ENCODE assay signal across 8 mouse cellular contexts in the genomic region with DNA sequence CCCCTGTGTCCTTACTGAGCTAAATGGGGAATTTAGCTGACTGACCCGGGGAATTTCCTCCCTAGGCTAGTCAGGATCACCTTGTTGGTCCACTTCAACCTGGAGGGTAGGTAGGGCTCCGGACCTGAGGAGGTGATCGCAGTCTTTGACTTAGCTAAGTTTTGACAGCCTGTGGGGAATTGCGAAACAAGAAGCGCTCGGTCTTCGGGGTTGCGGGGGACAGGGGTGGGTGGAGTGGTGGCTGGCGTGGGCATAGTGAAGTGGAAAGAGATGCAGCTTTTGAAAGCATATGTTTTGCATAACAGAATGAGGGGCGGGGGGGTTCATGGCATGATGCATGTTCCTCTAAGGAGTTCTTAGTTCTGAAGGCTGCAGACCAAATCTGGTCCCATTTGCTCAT. TPM values are rescaled to one million over a fixed set of nuclear protein-coding genes. Genes with fewer than 3 reads are reported as not detected.
DNase-seq lines count a peak whose midpoint lies in the region; ATAC-seq and TF ChIP-seq lines count a peak whose summit lies in the region.

No protein-coding gene starts in this region.

- ATAC-seq in hindbrain, embryonic 16.5 days: no peak

- H3K9me3 ChIP-seq in hindbrain, embryonic 16.5 days (ENCODE audit: control insufficient read depth, low read length): no peaks in the 10 kb centered on the region

- peak overlapping the region; percentile 89 for H3K9ac ChIP-seq in hindbrain, embryonic 16.5 days (ENCODE audit: low read depth, low read length)

- H3K4me1 ChIP-seq in embryonic fibroblast, embryonic 13.5 days (ENCODE audit: control insufficient read depth, insufficient read depth, low read length): peaks cover 4% of the 10 kb centered on the region; the same call in 1 of the 2 replicates
- peaks cover 10% of the 10 kb centered on the region for H3K4me1 ChIP-seq in hindbrain, embryonic 16.5 days (ENCODE audit: control insufficient read depth, insufficient read depth, low read depth, low read length)

- peak; percentile 31 for DNase-seq in adrenal gland, postnatal 10 days
- DNase-seq in adrenal gland, adult 2 months: no peak
- DNase-seq in 416B (ENCODE audit: low read depth): peak; percentile 50
- DNase-seq in lung, postnatal 10 days: peak; percentile 33
- peak; percentile 72 for DNase-seq in splenic B cell, adult 2 months (ENCODE audit: low read depth, low spot score)
- no peak for DNase-seq in right cerebral cortex, postnatal 25 days

- WGBS in hindbrain, embryonic 16.5 days: 5% methylated on average over 10 of the region's 10 CpGs

- no peak for TF ChIP-seq CTCF in embryonic fibroblast, embryonic 13.5 days (IDR thresholded peaks at IDR 0.05; ENCODE audit: borderline replicate concordance, insufficient read depth, low read length)

- peaks cover 2% of the 10 kb centered on the region; the same call in 1 of the 2 replicates for H3K36me3 ChIP-seq in hindbrain, embryonic 16.5 days (ENCODE audit: control insufficient read depth, insufficient read depth, low read length)
- H3K36me3 ChIP-seq in splenic B cell, adult 2 months (ENCODE audit: control insufficient read depth, insufficient read depth, low read length, poor library complexity, severe bottlenecking): peaks cover 7% of the 10 kb centered on the region

- peak overlapping the region; percentile 92 for H3K4me3 ChIP-seq in embryonic fibroblast, embryonic 13.5 days (ENCODE audit: insufficient read depth, low read length)
- H3K4me3 ChIP-seq in hindbrain, embryonic 16.5 days (ENCODE audit: low read length): peak overlapping the region; percentile 70

- peak overlapping the region; percentile 96 for H3K4me2 ChIP-seq in hindbrain, embryonic 16.5 days (ENCODE audit: low read length)

- H3K27ac ChIP-seq in embryonic fibroblast, embryonic 13.5 days (ENCODE audit: insufficient read depth, low read length): peak overlapping the region; percentile 80
- H3K27ac ChIP-seq in hindbrain, embryonic 16.5 days (ENCODE audit: low read depth, low read length): peak overlapping the region; percentile 12; the same call in 1 of the 2 replicates

- H3K27me3 ChIP-seq in hindbrain, embryonic 16.5 days (replicated peaks; ENCODE audit: control insufficient read depth, insufficient read depth, low read length): no peaks in the 10 kb centered on the region
- no peaks in the 10 kb centered on the region for H3K27me3 ChIP-seq in splenic B cell, adult 2 months (ENCODE audit: control insufficient read depth, insufficient read depth, low read length, poor library complexity, severe bottlenecking)

- TF ChIP-seq POLR2A in embryonic fibroblast, embryonic 13.5 days (IDR thresholded peaks at IDR 0.05; ENCODE audit: low read depth, low read length): no peak

RNA-seq across cellular contexts. Expression of gene Cln5, which starts 0.8 kb away (rescaled TPM):
- 10 to 100 TPM; 20.6 to 20.8 TPM for total RNA-seq in adrenal gland, postnatal 10 days (2021)
- 10 to 100 TPM; 33.0 to 35.2 TPM for total RNA-seq in adrenal gland, adult 2 months (2021)
- 38.2 and 38.7 TPM in 2 replicates for polyA plus RNA-seq in adrenal gland, adult 2 months (2012; rRNA removed)
- polyA plus RNA-seq in embryonic fibroblast, embryonic 13.5 days (2011; ENCODE audit: insufficient read length, low read depth, missing spikeins): 50.8 and 52.9 TPM in 2 replicates
- 12.1 and 13.8 TPM in 2 replicates for polyA plus RNA-seq in hindbrain, embryonic 16.5 days (2015; fragmentation: Nextera tagmentation; extraction: Ambion mirVana)

RNA-seq across cellular contexts. Expression of gene Acod1, which starts 24.0 kb away (rescaled TPM):
- total RNA-seq in adrenal gland, postnatal 10 days (2021): not detected
- total RNA-seq in adrenal gland, adult 2 months (2021): not detected
- 0.06 TPM in 1 of 2 replicates, not detected in the other for polyA plus RNA-seq in adrenal gland, adult 2 months (2012; rRNA removed)
- not detected in 2 replicates for polyA plus RNA-seq in embryonic fibroblast, embryonic 13.5 days (2011; ENCODE audit: insufficient read length, low read depth, missing spikeins)
- not detected in 2 replicates for polyA plus RNA-seq in hindbrain, embryonic 16.5 days (2015; fragmentation: Nextera tagmentation; extraction: Ambion mirVana)

RNA-seq across cellular contexts. Expression of gene Fbxl3, which starts 28.6 kb away (rescaled TPM):
- total RNA-seq in adrenal gland, postnatal 10 days (2021): 10 to 100 TPM; 66.4 to 75.9 TPM
- 10 to 100 TPM; 71.4 to 82.8 TPM for total RNA-seq in adrenal gland, adult 2 months (2021)
- 40.0 and 45.1 TPM in 2 replicates for polyA plus RNA-seq in adrenal gland, adult 2 months (2012; rRNA removed)
- 59.0 and 66.4 TPM in 2 replicates for polyA plus RNA-seq in embryonic fibroblast, embryonic 13.5 days (2011; ENCODE audit: insufficient read length, low read depth, missing spikeins)
- 18.5 and 21.3 TPM in 2 replicates for polyA plus RNA-seq in hindbrain, embryonic 16.5 days (2015; fragmentation: Nextera tagmentation; extraction: Ambion mirVana)

Comparison
In these comparisons a context has a peak if more than half of its experiments do, and no peak if none do; other contexts are left out.
1. DNase-seq: peak in adrenal gland, postnatal 10 days (single experiment), 416B (single experiment), lung, postnatal 10 days (single experiment) and splenic B cell, adult 2 months (single experiment); none in adrenal gland, adult 2 months (single experiment) and right cerebral cortex, postnatal 25 days (single experiment).